Mouse (Mus musculus): ENCODE data around the gene Myo15b. TPM values are rescaled to one million over a fixed set of nuclear protein-coding genes. Genes with fewer than 3 reads are reported as not detected.

Myo15b gene
- polyA plus RNA-seq, 1 experiment = 1.1 TPM

GRCm38 (mm10) chr11:115931235-115931634, 73.0 kb downstream of the Myo15b start:
- no peak for DNase-seq (ENCODE audit: extremely low spot score in 1 of 2, low spot score in 1 of 2)

GRCm38 (mm10) chr11:115933108-115933746, 75.0 kb downstream of the Myo15b start, which contains the start of the genes Sap30bp and Recql5:
TSS of gene Sap30bp (plus strand) at chr11:115933282.
TSS of gene Recql5 (minus strand) at chr11:115933477.
- DNase-seq (ENCODE audit: extremely low spot score in 1 of 2, low spot score in 1 of 2) = peak; percentile 97 to 99

DNA sequence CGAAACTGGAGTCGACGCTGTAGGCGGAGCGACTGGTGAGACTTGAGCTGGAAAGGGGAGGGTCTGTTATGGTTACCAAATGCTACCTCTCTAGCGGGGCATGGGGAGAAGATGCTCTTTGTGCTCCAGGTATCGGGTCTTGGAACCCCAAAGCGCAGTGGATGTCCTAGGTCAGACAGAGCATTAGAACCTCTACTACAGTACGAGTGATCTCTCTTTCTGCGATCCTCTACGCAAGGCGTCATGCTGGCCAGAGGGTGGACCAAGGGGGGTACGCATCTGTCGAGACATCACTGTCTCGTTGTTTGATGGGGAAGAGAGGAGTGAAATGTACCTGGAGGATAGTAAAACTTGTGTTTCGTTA, 75.5 kb downstream of the Myo15b start:
- DNase-seq (ENCODE audit: extremely low spot score in 1 of 2, low spot score in 1 of 2) = no peak

GRCm38 (mm10) chr11:115939690-115940329, 81.6 kb downstream of the Myo15b start:
- peak; percentile 35 to 91 for DNase-seq (ENCODE audit: extremely low spot score in 1 of 2, low spot score in 1 of 2)

GRCm38 (mm10) chr11:115941980-115942379, 83.8 kb downstream of the Myo15b start:
- DNase-seq (ENCODE audit: extremely low spot score in 1 of 2, low spot score in 1 of 2) = no peak

Other genes with a start within 250 kb of the Myo15b start
- gene Mif4gd, start 245.4 kb upstream of the Myo15b start, polyA plus RNA-seq (2012; rRNA removed) = 36.3 and 38.9 TPM in 2 replicates
- gene Slc25a19, start 230.1 kb upstream of the Myo15b start, polyA plus RNA-seq (2012; rRNA removed) = 117 and 127 TPM in 2 replicates
- 194 and 200 TPM in 2 replicates for gene Grb2, start 149.8 kb upstream of the Myo15b start, polyA plus RNA-seq (2012; rRNA removed)
- gene Tmem94, start 93.0 kb upstream of the Myo15b start, polyA plus RNA-seq (2012; rRNA removed) = 49.7 and 57.3 TPM in 2 replicates
- gene Caskin2, start 44.8 kb upstream of the Myo15b start, polyA plus RNA-seq (2012; rRNA removed) = 25.8 and 29.3 TPM in 2 replicates
- 15.6 and 16.8 TPM in 2 replicates for gene Tsen54, start 43.7 kb upstream of the Myo15b start, polyA plus RNA-seq (2012; rRNA removed)
- gene Llgl2, start 34.4 kb upstream of the Myo15b start, polyA plus RNA-seq (2012; rRNA removed) = 2.8 and 3.2 TPM in 2 replicates
- gene Smim5, start 41.6 kb downstream of the Myo15b start, polyA plus RNA-seq (2012; rRNA removed) = 0.64 TPM in 1 of 2 replicates, not detected in the other
- gene Smim6, start 53.6 kb downstream of the Myo15b start, polyA plus RNA-seq (2012; rRNA removed) = not detected in 2 replicates
- 71.9 and 89.0 TPM in 2 replicates for gene Sap30bp, start 74.9 kb downstream of the Myo15b start, polyA plus RNA-seq (2012; rRNA removed)
- 28.4 and 31.7 TPM in 2 replicates for gene Recql5, start 75.1 kb downstream of the Myo15b start, polyA plus RNA-seq (2012; rRNA removed)
- 5.7 and 7.2 TPM in 2 replicates for gene Itgb4, start 116.3 kb downstream of the Myo15b start, polyA plus RNA-seq (2012; rRNA removed)
- gene Galk1, start 154.3 kb downstream of the Myo15b start, polyA plus RNA-seq (2012; rRNA removed) = 17.6 and 19.3 TPM in 2 replicates
- 347 and 369 TPM in 2 replicates for gene H3f3b, start 169.6 kb downstream of the Myo15b start, polyA plus RNA-seq (2012; rRNA removed)
- gene Unk, start 171.9 kb downstream of the Myo15b start, polyA plus RNA-seq (2012; rRNA removed) = 35.4 and 38.1 TPM in 2 replicates
- 0.84 and 0.90 TPM in 2 replicates for gene Unc13d, start 219.6 kb downstream of the Myo15b start, polyA plus RNA-seq (2012; rRNA removed)
- gene Wbp2, start 228.6 kb downstream of the Myo15b start, polyA plus RNA-seq (2012; rRNA removed) = 391 and 407 TPM in 2 replicates